Mouse (Mus musculus) thymus, adult 2 months (tissue): ENCODE data around the gene Ghr.

Source experiments
- CTCF ChIP-seq: fragments of 200-500 bp; IDR thresholded peaks from 2 replicates; pipeline ENCODE4 v1.5.1; 2012; ENCODE audit warnings: mild to moderate bottlenecking, control low read depth, low read length, moderate library complexity, borderline replicate concordance; ENCODE audit not compliant: control insufficient read depth, poor library complexity, insufficient read depth; ENCODE audit errors: extremely low read depth
- POLR2A ChIP-seq: fragments of 200-500 bp; IDR thresholded peaks from 2 replicates; pipeline ENCODE4 v1.6.1; 2012; ENCODE audit warnings: mild to moderate bottlenecking, low read length, control low read depth, moderate library complexity; ENCODE audit not compliant: control insufficient read depth, poor library complexity, insufficient read depth; ENCODE audit errors: extremely low read depth

DNA sequence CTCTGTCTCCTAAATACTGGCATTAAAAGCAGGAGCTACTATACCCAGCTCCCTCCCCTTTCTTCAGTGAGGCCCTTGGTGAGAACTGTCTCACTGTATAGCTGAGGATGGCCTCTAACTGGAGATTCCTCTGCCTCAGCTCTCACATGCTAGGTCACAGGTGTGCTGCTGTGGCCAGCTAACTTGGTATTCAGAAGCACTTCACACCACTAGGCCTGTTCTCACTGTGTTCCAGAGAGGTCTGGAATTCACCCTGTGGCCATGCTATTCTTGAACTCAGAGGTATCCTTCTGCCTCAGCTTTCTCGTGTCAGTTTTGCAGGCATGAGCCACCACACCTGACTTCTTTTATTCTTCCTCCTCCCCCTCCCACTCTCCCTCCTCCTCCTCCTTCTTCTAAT is 310.1 kb downstream of the Ghr start:
- no peak for TF ChIP-seq CTCF
- TF ChIP-seq POLR2A = no peak
